Mouse (Mus musculus): ENCODE results near the gene Krtap19-2. TPM values are rescaled to one million over a fixed set of nuclear protein-coding genes. Genes with fewer than 3 reads are reported as not detected.

Gene Krtap19-2
- total RNA-seq (2014; rRNA removed) = not detected in 2 replicates
- polyA plus RNA-seq (2015; fragmentation: Nextera tagmentation; extraction: Ambion mirVana) = not detected in 2 replicates

DNA sequence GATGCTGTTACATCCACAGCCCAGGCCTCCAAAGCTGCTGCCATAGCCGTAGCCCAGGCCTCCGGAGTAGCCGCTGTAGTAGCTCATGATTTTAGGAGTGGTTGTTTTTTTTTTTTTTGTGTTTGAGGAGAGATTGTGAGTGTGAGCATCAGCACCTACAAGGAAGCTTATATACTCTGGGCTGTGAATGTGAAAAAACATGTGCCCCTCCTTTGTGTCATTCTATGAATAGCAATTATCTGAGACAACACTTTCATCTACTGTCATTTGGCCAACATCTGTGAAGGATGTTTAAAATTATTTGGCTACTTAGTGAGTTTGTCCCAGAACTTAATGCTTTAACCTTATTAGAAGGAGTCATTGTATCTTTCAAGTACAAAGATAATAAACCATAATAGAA lies at the start of gene Krtap19-2:
TSS of gene Krtap19-2 (minus strand) at position 101 of the 400 bp plus-strand sequence.
- Histone ChIP-seq H3K4me3 (ENCODE audit: low read depth, low read length) (no peak within 1 kb of the TSS), H3K9me3 (ENCODE audit: low read length) (no peaks in the 10 kb centered on the region), H3K27me3 (ENCODE audit: insufficient read depth, low read length) (no peaks in the 10 kb centered on the region), H3K4me1 (ENCODE audit: insufficient read depth) (no peaks in the 10 kb centered on the region), H3K4me2 (ENCODE audit: low read depth) (no peak within 1 kb of the TSS), H3K36me3 (ENCODE audit: insufficient read depth) (no peaks in the 10 kb centered on the region), H3K9ac (no peak within 1 kb of the TSS), H3K27ac (ENCODE audit: low read depth, low read length) (no peak within 1 kb of the TSS)
- WGBS = 98% methylated on average over 3 of the region's 3 CpGs
- DNase-seq (no peak), ATAC-seq (no peak)
- no peak for TF ChIP-seq CTCF (IDR thresholded peaks at IDR 0.05; ENCODE audit: low read depth)

DNA sequence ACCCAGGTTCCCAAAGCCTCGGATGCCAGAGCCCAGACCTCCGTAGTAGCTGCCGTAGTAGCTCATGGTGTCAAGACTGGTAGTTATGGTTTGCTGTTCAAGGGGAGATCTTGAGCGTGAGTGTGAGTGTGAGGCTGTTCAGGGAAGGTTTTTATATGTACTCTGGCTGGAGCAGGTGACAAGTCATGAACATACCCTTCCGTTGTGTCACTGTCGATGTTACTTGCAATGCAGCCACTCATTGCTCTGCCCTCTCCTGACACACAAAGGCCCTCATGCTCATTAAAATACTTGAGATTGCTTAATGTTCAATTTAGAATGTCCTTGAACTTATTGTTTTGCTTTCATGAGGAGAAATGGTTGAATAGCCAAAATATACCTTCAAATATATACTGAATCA lies 22.3 kb upstream of the Krtap19-2 start, which contains the start of gene Krtap19-5:
TSS of gene Krtap19-5 (minus strand) at position 101 of the 400 bp plus-strand sequence.
- Histone ChIP-seq H3K4me3 (ENCODE audit: low read depth, low read length) (no peak within 1 kb of the TSS), H3K4me2 (ENCODE audit: low read depth) (no peak within 1 kb of the TSS), H3K27me3 (ENCODE audit: insufficient read depth, low read length) (no peaks in the 10 kb centered on the region), H3K27ac (ENCODE audit: low read depth, low read length) (no peak within 1 kb of the TSS), H3K9me3 (ENCODE audit: low read length) (no peaks in the 10 kb centered on the region), H3K4me1 (ENCODE audit: insufficient read depth) (no peaks in the 10 kb centered on the region), H3K36me3 (ENCODE audit: insufficient read depth) (no peaks in the 10 kb centered on the region), H3K9ac (no peak within 1 kb of the TSS)
- DNase-seq = no peak
- ATAC-seq = no peak
- 92% methylated on average over 6 of the region's 6 CpGs for WGBS
- no peak for TF ChIP-seq CTCF (IDR thresholded peaks at IDR 0.05; ENCODE audit: low read depth)

DNA sequence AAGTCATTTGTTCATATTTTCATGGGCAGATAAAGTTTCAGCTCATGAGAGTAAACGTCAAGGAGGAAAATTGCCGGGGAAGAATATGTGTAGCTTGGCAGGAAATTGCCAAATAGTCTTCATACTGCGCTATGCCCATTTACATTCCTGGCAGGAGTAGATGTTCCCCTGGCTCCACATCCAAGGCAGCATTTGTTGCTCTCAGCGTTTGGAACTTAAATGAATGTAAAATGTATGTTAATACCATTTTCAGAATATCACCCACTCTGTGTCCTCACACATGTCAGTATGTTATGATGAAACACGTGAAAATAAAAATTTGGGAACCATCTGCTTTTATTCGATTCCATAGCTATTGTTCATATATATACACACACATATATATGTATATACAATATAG lies 12.8 kb upstream of the Krtap19-2 start:
- DNase-seq (peak; percentile 81), ATAC-seq (peak; percentile 69)
- H3K36me3 ChIP-seq (ENCODE audit: insufficient read depth) = no peaks in the 10 kb centered on the region
- no peak overlapping the region for H3K9ac ChIP-seq
- no peak for TF ChIP-seq CTCF (IDR thresholded peaks at IDR 0.05; ENCODE audit: low read depth)
- no peak overlapping the region for H3K4me2 ChIP-seq (ENCODE audit: low read depth)
- H3K4me1 ChIP-seq (ENCODE audit: insufficient read depth) = no peaks in the 10 kb centered on the region
- H3K4me3 ChIP-seq (ENCODE audit: low read depth, low read length) = no peak overlapping the region
- H3K9me3 ChIP-seq (ENCODE audit: low read length) = no peaks in the 10 kb centered on the region
- WGBS = 65% methylated on average over 6 of the region's 6 CpGs
- H3K27me3 ChIP-seq (ENCODE audit: insufficient read depth, low read length) = no peaks in the 10 kb centered on the region
- H3K27ac ChIP-seq (ENCODE audit: low read depth, low read length) = no peak overlapping the region

DNA sequence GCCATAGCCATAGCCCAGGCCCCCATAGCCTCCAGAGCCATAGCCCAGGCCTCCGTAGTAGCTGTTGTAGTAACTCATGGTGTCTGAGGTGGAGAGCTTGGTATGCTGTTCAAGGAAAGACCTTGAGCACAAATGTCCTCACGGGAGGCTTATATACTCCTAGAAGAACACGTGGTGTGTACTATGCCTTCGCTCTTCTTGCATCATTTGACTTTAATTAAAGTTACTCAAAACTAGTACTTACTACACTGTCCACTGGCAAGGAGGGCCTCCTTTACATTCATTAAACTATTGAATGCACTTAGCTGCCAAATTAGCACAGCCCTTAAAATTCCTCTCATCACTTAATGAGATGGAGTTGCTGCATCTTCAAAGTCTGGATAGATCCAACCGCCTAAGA lies 10.9 kb upstream of the Krtap19-2 start, which contains the start of gene Krtap19-4:
TSS of gene Krtap19-4 (minus strand) at position 101 of the 400 bp plus-strand sequence.
- 85% methylated on average over 5 of the region's 5 CpGs for WGBS
- Histone ChIP-seq H3K4me3 (ENCODE audit: low read depth, low read length) (no peak within 1 kb of the TSS), H3K27me3 (ENCODE audit: insufficient read depth, low read length) (no peaks in the 10 kb centered on the region), H3K36me3 (ENCODE audit: insufficient read depth) (no peaks in the 10 kb centered on the region), H3K4me2 (ENCODE audit: low read depth) (no peak within 1 kb of the TSS), H3K9me3 (ENCODE audit: low read length) (no peaks in the 10 kb centered on the region), H3K9ac (no peak within 1 kb of the TSS), H3K4me1 (ENCODE audit: insufficient read depth) (no peaks in the 10 kb centered on the region), H3K27ac (ENCODE audit: low read depth, low read length) (no peak within 1 kb of the TSS)
- TF ChIP-seq CTCF (IDR thresholded peaks at IDR 0.05; ENCODE audit: low read depth) = no peak
- DNase-seq (no peak), ATAC-seq (no peak)

DNA sequence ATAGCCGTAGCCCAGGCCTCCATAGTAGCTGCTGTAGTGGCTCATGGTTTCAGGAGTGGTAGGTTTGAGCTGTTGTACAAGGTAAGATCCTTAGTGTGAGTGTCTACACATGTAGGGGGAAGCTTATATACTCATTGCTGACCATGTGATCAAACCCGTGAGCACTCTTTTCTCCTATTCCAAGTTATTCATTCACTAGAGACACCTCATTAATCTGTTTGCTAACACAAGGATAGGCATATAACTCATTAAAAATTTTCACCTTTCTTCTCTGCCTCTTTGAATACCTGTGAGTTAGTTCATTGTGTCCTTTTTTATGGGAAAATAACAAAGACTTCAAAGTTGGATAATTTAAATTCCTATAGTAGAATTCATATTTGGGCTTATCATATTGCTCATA lies 3.9 kb upstream of the Krtap19-2 start, which contains the start of gene Krtap19-3:
TSS of gene Krtap19-3 (minus strand) at position 101 of the 400 bp plus-strand sequence.
- no peak for ATAC-seq
- no peaks in the 10 kb centered on the region for H3K9me3 ChIP-seq (ENCODE audit: low read length)
- H3K27ac ChIP-seq (ENCODE audit: low read depth, low read length) = no peak within 1 kb of the TSS
- H3K4me3 ChIP-seq (ENCODE audit: low read depth, low read length) = no peak within 1 kb of the TSS
- no peaks in the 10 kb centered on the region for H3K4me1 ChIP-seq (ENCODE audit: insufficient read depth)
- H3K4me2 ChIP-seq (ENCODE audit: low read depth) = no peak within 1 kb of the TSS
- DNase-seq = no peak
- no peak for TF ChIP-seq CTCF (IDR thresholded peaks at IDR 0.05; ENCODE audit: low read depth)
- 80% methylated on average over 2 of the region's 2 CpGs for WGBS
- H3K27me3 ChIP-seq (ENCODE audit: insufficient read depth, low read length) = no peaks in the 10 kb centered on the region
- no peaks in the 10 kb centered on the region for H3K36me3 ChIP-seq (ENCODE audit: insufficient read depth)
- no peak within 1 kb of the TSS for H3K9ac ChIP-seq

DNA sequence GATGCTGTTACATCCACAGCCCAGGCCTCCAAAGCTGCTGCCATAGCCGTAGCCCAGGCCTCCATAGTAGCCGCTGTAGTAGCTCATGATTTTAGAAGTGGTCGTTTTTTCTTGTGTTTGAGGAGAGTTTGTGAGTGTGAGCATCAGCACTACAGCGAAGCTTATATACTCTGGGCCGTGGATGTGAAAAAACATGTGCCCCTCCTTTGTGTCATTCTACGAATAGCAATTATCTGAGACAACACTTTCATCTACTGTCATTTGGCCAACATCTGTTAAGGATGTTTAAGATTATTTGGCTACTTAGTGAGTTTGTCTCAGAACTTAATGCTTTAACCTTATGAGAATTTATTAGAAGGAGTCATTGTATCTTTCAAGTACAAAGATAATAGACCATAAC lies 4.8 kb downstream of the Krtap19-2 start, which contains the start of gene Krtap19-1:
TSS of gene Krtap19-1 (minus strand) at position 101 of the 400 bp plus-strand sequence.
- H3K27ac ChIP-seq (ENCODE audit: low read depth, low read length) = no peak within 1 kb of the TSS
- WGBS = 91% methylated on average over 6 of the region's 6 CpGs
- no peak within 1 kb of the TSS for H3K9ac ChIP-seq
- H3K4me2 ChIP-seq (ENCODE audit: low read depth) = no peak within 1 kb of the TSS
- no peak within 1 kb of the TSS for H3K4me3 ChIP-seq (ENCODE audit: low read depth, low read length)
- TF ChIP-seq CTCF (IDR thresholded peaks at IDR 0.05; ENCODE audit: low read depth) = no peak
- H3K4me1 ChIP-seq (ENCODE audit: insufficient read depth) = no peaks in the 10 kb centered on the region
- DNase-seq (no peak), ATAC-seq (no peak)
- H3K36me3 ChIP-seq (ENCODE audit: insufficient read depth) = no peaks in the 10 kb centered on the region
- no peaks in the 10 kb centered on the region for H3K9me3 ChIP-seq (ENCODE audit: low read length)
- H3K27me3 ChIP-seq (ENCODE audit: insufficient read depth, low read length) = no peaks in the 10 kb centered on the region

DNA sequence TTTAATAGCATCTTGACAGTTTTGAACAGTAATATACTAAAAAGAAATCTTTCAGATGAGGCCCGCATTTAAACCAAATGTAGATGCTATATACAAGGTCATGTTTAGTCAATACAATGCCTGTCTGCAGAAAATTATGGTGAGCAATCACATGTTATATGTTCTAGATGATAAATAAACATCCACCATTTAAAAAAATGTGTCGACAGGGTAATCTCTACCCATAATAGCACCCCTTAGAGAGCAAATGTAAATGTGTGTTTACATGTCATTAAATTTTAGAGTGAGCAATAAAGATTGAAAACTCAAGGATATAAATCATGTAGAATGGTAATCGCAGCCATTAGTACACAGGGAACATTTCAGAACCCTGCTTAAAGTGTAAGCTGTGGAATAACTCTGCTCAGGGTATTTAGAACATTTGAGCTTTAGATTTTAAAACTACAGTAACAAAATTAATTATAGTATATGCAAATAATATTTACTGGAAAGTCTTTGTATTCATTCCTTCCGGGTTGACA lies 9.1 kb downstream of the Krtap19-2 start:
- Histone ChIP-seq H3K36me3 (ENCODE audit: insufficient read depth) (no peaks in the 10 kb centered on the region), H3K9ac (no peak overlapping the region), H3K4me3 (ENCODE audit: low read depth, low read length) (no peak overlapping the region), H3K4me1 (ENCODE audit: insufficient read depth) (no peaks in the 10 kb centered on the region), H3K27ac (ENCODE audit: low read depth, low read length) (no peak overlapping the region), H3K4me2 (ENCODE audit: low read depth) (no peak overlapping the region), H3K27me3 (ENCODE audit: insufficient read depth, low read length) (no peaks in the 10 kb centered on the region), H3K9me3 (ENCODE audit: low read length) (no peaks in the 10 kb centered on the region)
- DNase-seq (no peak), ATAC-seq (no peak)
- TF ChIP-seq CTCF (IDR thresholded peaks at IDR 0.05; ENCODE audit: low read depth) = no peak
- WGBS = 83% methylated on average over 4 of the region's 4 CpGs

All from forebrain, postnatal 0 days (tissue).